Comparison of ENCODE assay signal across 10 mouse cellular contexts in genomic region chr16:90783302-90783701, GRCm38 (mm10). TPM values are rescaled to one million over a fixed set of nuclear protein-coding genes. Genes with fewer than 3 reads are reported as not detected.
"Had no signal": no experiment of that assay in that cellular context is flagged by ENCODE, and none has a peak within 500 bp of the region (broad histone marks: within the 10 kb centered on the region; RNA-seq: fewer than 3 reads in every experiment).

No protein-coding gene starts in this region.

- H3K9me3 ChIP-seq: limb, embryonic 13.5 days; neural tube, embryonic 15.5 days had no signal

- H3K27me3 ChIP-seq: limb, embryonic 13.5 days; neural tube, embryonic 15.5 days had no signal

- H3K27ac ChIP-seq: limb, embryonic 13.5 days; liver, embryonic 14.5 days; neural tube, embryonic 15.5 days had no signal

- H3K4me1 ChIP-seq: limb, embryonic 13.5 days; neural tube, embryonic 15.5 days had no signal

- H3K4me3 ChIP-seq: limb, embryonic 13.5 days; myocyte; neural tube, embryonic 15.5 days had no signal

- DNase-seq: left cerebral cortex, postnatal 4 days; lung, adult 18-20 months; midbrain, embryonic 14.5 days; right cerebral cortex, adult 18-20 months; right cerebral cortex, postnatal 25 days; thymus, postnatal 36 days had no signal

- H3K4me2 ChIP-seq: limb, embryonic 13.5 days; neural tube, embryonic 15.5 days had no signal

- H3K9ac ChIP-seq: limb, embryonic 13.5 days; liver, embryonic 14.5 days; neural tube, embryonic 15.5 days had no signal

RNA-seq across cellular contexts. Expression of gene Mrap, which starts 45.3 kb away (rescaled TPM):
- total RNA-seq: left cerebral cortex, postnatal 4 days had no signal
- polyA plus RNA-seq: limb, embryonic 13.5 days; midbrain, embryonic 14.5 days; myocyte had no signal
